Mouse (Mus musculus) heart, postnatal 0 days (tissue): ENCODE results near the gene Dnajc16. TPM values are rescaled to one million over a fixed set of nuclear protein-coding genes. Genes with fewer than 3 reads are reported as not detected.

Experiments used
- ATAC-seq: fragments of 200-750 bp; cut with Nextera tagmentation; 2 replicates; pipeline ENCODE4 v1.8.0; 2017; ENCODE audit warnings: low read depth, moderate number of reproducible peaks, moderate library complexity; ENCODE audit not compliant: insufficient read depth
- DNase-seq: peaks from one replicate; pipeline ENCODE4 v3.0.0-alpha.2; 2016; ENCODE audit warnings: low spot score
- H3K27ac ChIP-seq: fragments of 300-500 bp; sonication (generic); 2 replicates; pipeline ENCODE4 v1.5.1; 2014; ENCODE audit warnings: low read depth, mild to moderate bottlenecking
- H3K27me3 ChIP-seq: fragments of 300-500 bp; sonication (generic); 2 replicates; pipeline ENCODE4 v1.6.1; 2014; ENCODE audit warnings: low read length, mixed read lengths; ENCODE audit not compliant: control insufficient read depth, insufficient read depth
- H3K36me3 ChIP-seq: fragments of 300-500 bp; sonication (generic); replicated peaks from 2 replicates; pipeline ENCODE4 v1.6.1; 2014; ENCODE audit warnings: low read length, mixed read lengths; ENCODE audit not compliant: control insufficient read depth, insufficient read depth
- H3K4me1 ChIP-seq: fragments of 300-500 bp; sonication (generic); 2 replicates; pipeline ENCODE4 v1.6.1; 2014; ENCODE audit warnings: antibody characterized with exemption; ENCODE audit not compliant: control insufficient read depth, insufficient read depth
- H3K4me2 ChIP-seq: fragments of 300-500 bp; sonication (generic); 2 replicates; pipeline ENCODE4 v1.6.1; 2014; ENCODE audit warnings: low read depth, mild to moderate bottlenecking, low read length, moderate library complexity
- H3K4me3 ChIP-seq: fragments of 300-500 bp; sonication (generic); 2 replicates; pipeline ENCODE4 v1.5.1; 2014; ENCODE audit warnings: low read depth, low read length
- H3K9ac ChIP-seq: fragments of 300-500 bp; sonication (generic); replicated peaks from 2 replicates; pipeline ENCODE4 v1.6.1; 2014; ENCODE audit warnings: low read depth, low read length, mixed read lengths
- H3K9me3 ChIP-seq: fragments of 300-500 bp; sonication (generic); replicated peaks from 2 replicates; pipeline ENCODE4 v1.6.1; 2016; ENCODE audit warnings: low read length; ENCODE audit not compliant: control insufficient read depth
- CTCF ChIP-seq: IDR thresholded peaks from 2 replicates; pipeline ENCODE4 v1.5.1; 2016; ENCODE audit warnings: antibody characterized with exemption, control low read depth, low read depth
- EP300 ChIP-seq: IDR thresholded peaks from 2 replicates; pipeline ENCODE4 v1.6.1; 2016; ENCODE audit warnings: antibody characterized with exemption, low read depth
- WGBS: fragments of 180-500 bp; shearing (Covaris S2); extraction: QIAGEN DNeasy Blood & Tissue Kit; methylation state at CpG from one replicate; pipeline ENCODE4 v1.1.7; 2014; 5-methylcytosine and 5-hydroxymethylcytosine counted together
- polyA plus RNA-seq: library from polyadenylated mRNA; unstranded; fragments of >200 nt; fragmentation: Nextera tagmentation; extraction: Ambion mirVana; gene quantifications from 2 replicates; pipeline ENCODE4 v1.2.1, GENCODE M21; 2015
- total RNA-seq: library from RNA; depleted of rRNA; stranded (reverse); fragments of >200 nt; gene quantifications from 2 replicates; pipeline ENCODE4 v1.2.3, GENCODE M21; 2014; ENCODE audit warnings: low replicate concordance

Gene Dnajc16
- total and polyA plus RNA-seq, 2 experiments from 2014 or later: 4.5 to 12.3 TPM

GRCm38 (mm10) chr4:141827401-141827800, 36.7 kb upstream of the Dnajc16 start:
- DNase-seq: no peak
- no peak overlapping the region for H3K4me2 ChIP-seq
- no peaks in the 10 kb centered on the region for H3K4me1 ChIP-seq
- no peaks in the 10 kb centered on the region for H3K36me3 ChIP-seq
- no peak for TF ChIP-seq CTCF
- no peak for TF ChIP-seq EP300
- H3K27ac ChIP-seq: no peak overlapping the region
- no peak overlapping the region for H3K9ac ChIP-seq
- WGBS: 81% methylated on average over 2 of the region's 2 CpGs
- no peaks in the 10 kb centered on the region for H3K27me3 ChIP-seq
- H3K9me3 ChIP-seq: no peaks in the 10 kb centered on the region
- H3K4me3 ChIP-seq: no peak overlapping the region
- ATAC-seq: no peak

- H3K27ac ChIP-seq: no peak within 1 kb of the TSS
- no peak within 1 kb of the TSS for H3K9ac ChIP-seq
- ATAC-seq (no peak), DNase-seq (no peak)
- no peaks in the 10 kb centered on the region for H3K36me3 ChIP-seq
- no peaks in the 10 kb centered on the region for H3K9me3 ChIP-seq
- no peak within 1 kb of the TSS for H3K4me3 ChIP-seq
- TF ChIP-seq EP300 (no peak), CTCF (no peak)
- no peaks in the 10 kb centered on the region for H3K27me3 ChIP-seq
- no peak within 1 kb of the TSS for H3K4me2 ChIP-seq
- WGBS: 72% methylated on average over 5 of the region's 5 CpGs
- H3K4me1 ChIP-seq: no peaks in the 10 kb centered on the region
Observed at GRCm38 (mm10) chr4:141826060-141826459, 35.3 kb upstream of the Dnajc16 start, which contains the start of gene Cela2a. Gene Cela2a (minus strand): TSS chr4:141826160.

- no peaks in the 10 kb centered on the region for H3K36me3 ChIP-seq
- ATAC-seq (no peak), DNase-seq (no peak)
- no peaks in the 10 kb centered on the region for H3K9me3 ChIP-seq
- no peak for TF ChIP-seq EP300
- no peak for TF ChIP-seq CTCF
- 47% methylated on average over 3 of the region's 3 CpGs for WGBS
- H3K4me2 ChIP-seq: no peak overlapping the region
- H3K4me1 ChIP-seq: no peaks in the 10 kb centered on the region
- no peak overlapping the region for H3K27ac ChIP-seq
- no peaks in the 10 kb centered on the region for H3K27me3 ChIP-seq
- no peak overlapping the region for H3K4me3 ChIP-seq
- no peak overlapping the region for H3K9ac ChIP-seq
Observed at GRCm38 (mm10) chr4:141822979-141823378, 32.2 kb upstream of the Dnajc16 start.

GRCm38 (mm10) chr4:141822089-141822488, 31.4 kb upstream of the Dnajc16 start:
- no peaks in the 10 kb centered on the region for H3K27me3 ChIP-seq
- H3K4me1 ChIP-seq: no peaks in the 10 kb centered on the region
- H3K4me3 ChIP-seq: no peak overlapping the region
- H3K27ac ChIP-seq: no peak overlapping the region
- TF ChIP-seq CTCF (peak; percentile 15; the same call in 1 of the 2 replicates), EP300 (no peak)
- no peak for DNase-seq
- H3K9me3 ChIP-seq: no peaks in the 10 kb centered on the region
- WGBS: 65% methylated on average over 10 of the region's 10 CpGs
- H3K4me2 ChIP-seq: no peak overlapping the region
- H3K9ac ChIP-seq: no peak overlapping the region
- ATAC-seq: no peak
- no peaks in the 10 kb centered on the region for H3K36me3 ChIP-seq

GRCm38 (mm10) chr4:141821178-141821577, 30.4 kb upstream of the Dnajc16 start:
- Histone ChIP-seq H3K9ac (no peak overlapping the region), H3K4me2 (no peak overlapping the region), H3K9me3 (no peaks in the 10 kb centered on the region), H3K27ac (no peak overlapping the region), H3K4me3 (no peak overlapping the region), H3K36me3 (no peaks in the 10 kb centered on the region), H3K4me1 (no peaks in the 10 kb centered on the region), H3K27me3 (no peaks in the 10 kb centered on the region)
- 19% methylated on average over 3 of the region's 3 CpGs for WGBS
- DNase-seq (no peak), ATAC-seq (peak; percentile 37; the same call in 1 of the 2 replicates)
- TF ChIP-seq CTCF (no peak), EP300 (no peak)

GRCm38 (mm10) chr4:141819316-141819715, 28.6 kb upstream of the Dnajc16 start:
- Histone ChIP-seq H3K27ac (no peak overlapping the region), H3K4me2 (no peak overlapping the region), H3K27me3 (no peaks in the 10 kb centered on the region), H3K4me3 (no peak overlapping the region), H3K9ac (no peak overlapping the region), H3K4me1 (no peaks in the 10 kb centered on the region), H3K36me3 (peaks cover 14% of the 10 kb centered on the region), H3K9me3 (no peaks in the 10 kb centered on the region)
- DNase-seq (no peak), ATAC-seq (no peak)
- TF ChIP-seq CTCF (no peak), EP300 (no peak)
- 88% methylated on average over 7 of the region's 7 CpGs for WGBS
